Mouse (Mus musculus) ES-Bruce4 (cell line): Measurements from ENCODE around the gene Irf8.

Source experiments
- CTCF ChIP-seq: IDR thresholded peaks from one replicate; pipeline ENCODE4 v1.8.1; 2011; ENCODE audit warnings: low read depth, low read length
- POLR2A ChIP-seq: IDR thresholded peaks from one replicate; pipeline ENCODE4 v1.8.1; 2011; ENCODE audit warnings: low read length; ENCODE audit not compliant: insufficient read depth

- no peak for TF ChIP-seq CTCF
- TF ChIP-seq POLR2A: no peak
Measured at GRCm38 (mm10) chr8:120724816-120725575, 11.2 kb upstream of the Irf8 start.
